19 mouse cellular contexts compared by ENCODE assay signal in the genomic region with DNA sequence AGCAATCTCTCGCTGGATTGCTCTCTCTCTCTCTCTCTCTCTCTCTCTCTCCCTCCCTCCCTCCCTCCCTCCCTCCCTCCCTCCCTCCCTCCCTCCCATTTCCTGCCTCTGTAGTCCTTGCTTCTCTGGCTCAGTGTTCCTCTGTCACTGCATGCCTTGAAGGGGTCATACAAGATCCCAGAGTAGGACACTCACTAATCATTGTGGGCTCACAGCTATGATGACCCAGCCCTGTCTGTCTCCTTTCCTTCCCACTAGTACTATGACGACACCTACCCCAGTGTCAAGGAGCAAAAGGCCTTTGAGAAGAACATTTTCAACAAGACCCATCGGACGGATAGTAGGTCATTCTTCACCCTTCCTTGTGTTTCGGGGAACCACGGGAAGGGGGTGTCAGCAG. TPM values are rescaled to one million over a fixed set of nuclear protein-coding genes. Genes with fewer than 3 reads are reported as not detected.
A peak's percentile ranks its signal among the peaks of the same experiment; 100 is the strongest.
DNase-seq lines count a peak whose midpoint lies in the region; ATAC-seq and TF ChIP-seq lines count a peak whose summit lies in the region.
"Had no signal": no experiment of that assay in that cellular context is flagged by ENCODE, and none has a peak within 500 bp of the region (broad histone marks: within the 10 kb centered on the region; RNA-seq: fewer than 3 reads in every experiment).

No protein-coding gene starts in this region.

- peak overlapping the region; percentile 35; the same call in 1 of the 2 replicates for H3K9ac ChIP-seq in kidney, embryonic 16.5 days (replicated peaks; ENCODE audit: low read length)
- H3K9ac ChIP-seq in limb, embryonic 14.5 days (ENCODE audit: low read depth, low read length, severe bottlenecking) = no peak overlapping the region
- no peak overlapping the region for H3K9ac ChIP-seq in forebrain, postnatal 0 days
- H3K9ac ChIP-seq: embryonic facial prominence, embryonic 15.5 days had no signal

- no peak overlapping the region for H3K4me3 ChIP-seq in kidney, embryonic 16.5 days (ENCODE audit: low read length)
- no peak overlapping the region for H3K4me3 ChIP-seq in embryonic facial prominence, embryonic 10.5 days
- no peak overlapping the region for H3K4me3 ChIP-seq in limb, embryonic 14.5 days (replicated peaks; ENCODE audit: low read length)
- no peak overlapping the region for H3K4me3 ChIP-seq in forebrain, postnatal 0 days (ENCODE audit: low read depth, low read length)
- H3K4me3 ChIP-seq: embryonic facial prominence, embryonic 15.5 days; heart, embryonic 12.5 days; left cerebral cortex, adult 2 months had no signal

- no peak overlapping the region for H3K4me2 ChIP-seq in kidney, embryonic 16.5 days (replicated peaks; ENCODE audit: low read depth, low read length)
- no peak overlapping the region for H3K4me2 ChIP-seq in limb, embryonic 14.5 days (replicated peaks; ENCODE audit: low read depth, low read length, severe bottlenecking)
- H3K4me2 ChIP-seq in forebrain, postnatal 0 days (ENCODE audit: low read depth) = no peak overlapping the region
- H3K4me2 ChIP-seq: embryonic facial prominence, embryonic 15.5 days; heart, embryonic 12.5 days had no signal

- peak; percentile 83 for DNase-seq in heart, adult 11 months
- no peak for DNase-seq in heart, adult 18-20 months
- no peak for DNase-seq in kidney, adult 8-10 months
- DNase-seq in embryonic facial prominence, embryonic 10.5 days (ENCODE audit: low spot score) = no peak
- no peak for DNase-seq in limb, embryonic 14.5 days (ENCODE audit: low spot score)
- DNase-seq in gastrocnemius, postnatal 4 days (ENCODE audit: low spot score in 2 of 2) = no peak
- DNase-seq in forebrain, postnatal 0 days = no peak
- DNase-seq: adrenal gland, adult 2 months; cerebellum, postnatal 10 days; heart, postnatal 14 days; lung, postnatal 14 days; right cerebral cortex, postnatal 25 days; thymus, adult 2 months had no signal

- H3K36me3 ChIP-seq in kidney, embryonic 16.5 days (ENCODE audit: insufficient read depth, low read length) = peaks cover 30% of the 10 kb centered on the region
- H3K36me3 ChIP-seq in embryonic facial prominence, embryonic 10.5 days (replicated peaks) = peaks cover 73% of the 10 kb centered on the region
- peaks cover 34% of the 10 kb centered on the region for H3K36me3 ChIP-seq in limb, embryonic 14.5 days (ENCODE audit: control insufficient read depth, insufficient read depth, low read length)
- H3K36me3 ChIP-seq in forebrain, postnatal 0 days (ENCODE audit: insufficient read depth) = peaks cover 38% of the 10 kb centered on the region

- TF ChIP-seq CTCF in forebrain, postnatal 0 days (IDR thresholded peaks at IDR 0.05; ENCODE audit: low read depth) = no peak

- peak overlapping the region; percentile 72 for H3K27ac ChIP-seq in kidney, embryonic 16.5 days (ENCODE audit: low read length)
- peak overlapping the region; percentile 51; the same call in 1 of the 2 replicates for H3K27ac ChIP-seq in embryonic facial prominence, embryonic 10.5 days (replicated peaks)
- H3K27ac ChIP-seq in limb, embryonic 14.5 days (replicated peaks; ENCODE audit: low read depth, low read length) = 0 out of 2 replicates have a peak overlapping the region, but pooled peaks have one; percentile 13
- H3K27ac ChIP-seq in forebrain, postnatal 0 days (ENCODE audit: low read depth, low read length) = no peak overlapping the region
- H3K27ac ChIP-seq: left cerebral cortex, adult 2 months had no signal

- WGBS in kidney, embryonic 16.5 days = 49% methylated on average over 6 of the region's 6 CpGs
- 75% methylated on average over 6 of the region's 6 CpGs for WGBS in embryonic facial prominence, embryonic 10.5 days
- 68% methylated on average over 6 of the region's 6 CpGs for WGBS in limb, embryonic 14.5 days
- WGBS in forebrain, postnatal 0 days = 85% methylated on average over 6 of the region's 6 CpGs

- H3K4me1 ChIP-seq in kidney, embryonic 16.5 days (ENCODE audit: insufficient read depth, low read length) = peaks cover 46% of the 10 kb centered on the region
- H3K4me1 ChIP-seq in embryonic facial prominence, embryonic 10.5 days = peaks cover 26% of the 10 kb centered on the region
- H3K4me1 ChIP-seq in limb, embryonic 14.5 days (ENCODE audit: control insufficient read depth, insufficient read depth, low read length) = peaks cover 48% of the 10 kb centered on the region
- H3K4me1 ChIP-seq in forebrain, postnatal 0 days (ENCODE audit: insufficient read depth) = no peaks in the 10 kb centered on the region

- H3K9me3 ChIP-seq in kidney, embryonic 16.5 days (ENCODE audit: low read length) = no peaks in the 10 kb centered on the region
- no peaks in the 10 kb centered on the region for H3K9me3 ChIP-seq in embryonic facial prominence, embryonic 10.5 days
- H3K9me3 ChIP-seq in limb, embryonic 14.5 days (ENCODE audit: control insufficient read depth, low read length) = no peaks in the 10 kb centered on the region
- no peaks in the 10 kb centered on the region for H3K9me3 ChIP-seq in forebrain, postnatal 0 days (ENCODE audit: low read length)
- H3K9me3 ChIP-seq: embryonic facial prominence, embryonic 15.5 days had no signal

- TF ChIP-seq POLR2A in limb, embryonic 14.5 days (IDR thresholded peaks at IDR 0.05; ENCODE audit: borderline replicate concordance, extremely low read depth, insufficient read depth, insufficient read length) = no peak

- ATAC-seq in kidney, embryonic 16.5 days (ENCODE audit: low FRiP score, low TSS enrichment) = peak; percentile 72
- no peak for ATAC-seq in limb, embryonic 14.5 days (ENCODE audit: low FRiP score, low read depth)
- ATAC-seq in forebrain, postnatal 0 days = no peak
- ATAC-seq: inflammation-experienced regulatory T-cells, adult 6 months had no signal

- no peaks in the 10 kb centered on the region for H3K27me3 ChIP-seq in kidney, embryonic 16.5 days (ENCODE audit: insufficient read depth, low read length)
- H3K27me3 ChIP-seq in embryonic facial prominence, embryonic 10.5 days (replicated peaks; ENCODE audit: low read depth, poor library complexity, severe bottlenecking) = no peaks in the 10 kb centered on the region
- H3K27me3 ChIP-seq in limb, embryonic 14.5 days (ENCODE audit: control insufficient read depth, insufficient read depth, low read length) = no peaks in the 10 kb centered on the region
- no peaks in the 10 kb centered on the region for H3K27me3 ChIP-seq in forebrain, postnatal 0 days (ENCODE audit: insufficient read depth, low read length)
- H3K27me3 ChIP-seq: embryonic facial prominence, embryonic 15.5 days; heart, embryonic 12.5 days had no signal

RNA-seq across cellular contexts. Expression of gene Copz1, which starts 17.9 kb away (rescaled TPM):
- 10 to 100 TPM; 52.3 to 52.9 TPM for total RNA-seq in heart, adult 18-20 months (2021)
- 324 and 333 TPM in 2 replicates for polyA plus RNA-seq in kidney, embryonic 16.5 days (2015; fragmentation: Nextera tagmentation; extraction: Ambion mirVana)
- polyA plus RNA-seq in embryonic facial prominence, embryonic 10.5 days (2016; fragmentation: Nextera tagmentation; extraction: Ambion mirVana) = 281 and 285 TPM in 2 replicates
- polyA plus RNA-seq in limb, embryonic 14.5 days (2012; rRNA removed) = 200 and 228 TPM in 2 replicates
- polyA plus RNA-seq in limb, embryonic 14.5 days (2014; fragmentation: Nextera tagmentation; extraction: Ambion mirVana) = 292 and 298 TPM in 2 replicates
- 10 to 100 TPM; 72.8 to 78.4 TPM for total RNA-seq in gastrocnemius, postnatal 4 days (2021)
- total RNA-seq in forebrain, postnatal 0 days (2014; rRNA removed) = 120 and 147 TPM in 2 replicates
- 209 and 217 TPM in 2 replicates for polyA plus RNA-seq in forebrain, postnatal 0 days (2015; fragmentation: Nextera tagmentation; extraction: Ambion mirVana)

RNA-seq across cellular contexts. Expression of gene Gpr84, which starts 20.0 kb away (rescaled TPM):
- total RNA-seq in heart, adult 18-20 months (2021) = not detected
- polyA plus RNA-seq in kidney, embryonic 16.5 days (2015; fragmentation: Nextera tagmentation; extraction: Ambion mirVana) = 0.30 and 0.67 TPM in 2 replicates
- polyA plus RNA-seq in embryonic facial prominence, embryonic 10.5 days (2016; fragmentation: Nextera tagmentation; extraction: Ambion mirVana) = 0.16 and 0.29 TPM in 2 replicates
- 0.34 and 0.53 TPM in 2 replicates for polyA plus RNA-seq in limb, embryonic 14.5 days (2012; rRNA removed)
- polyA plus RNA-seq in limb, embryonic 14.5 days (2014; fragmentation: Nextera tagmentation; extraction: Ambion mirVana) = 0.23 and 0.51 TPM in 2 replicates
- total RNA-seq in gastrocnemius, postnatal 4 days (2021) = under 1 TPM; 0.16 to 0.20 TPM
- 0.29 and 0.54 TPM in 2 replicates for total RNA-seq in forebrain, postnatal 0 days (2014; rRNA removed)
- polyA plus RNA-seq in forebrain, postnatal 0 days (2015; fragmentation: Nextera tagmentation; extraction: Ambion mirVana) = 0.31 and 0.33 TPM in 2 replicates
- total RNA-seq: adrenal gland, adult 2 months; gastrocnemius, adult 18-20 months; heart, postnatal 14 days had no signal
- polyA plus RNA-seq: inflammation-experienced regulatory T-cells, adult 6 months had no signal

RNA-seq across cellular contexts. Expression of gene Nfe2, which starts 32.2 kb away (rescaled TPM):
- 1 to 10 TPM in 1 of 2 experiments, under 1 TPM in 1; 0.46 to 1.2 TPM for total RNA-seq in heart, adult 18-20 months (2021)
- 3.8 and 4.2 TPM in 2 replicates for polyA plus RNA-seq in kidney, embryonic 16.5 days (2015; fragmentation: Nextera tagmentation; extraction: Ambion mirVana)
- 4.7 and 5.9 TPM in 2 replicates for polyA plus RNA-seq in embryonic facial prominence, embryonic 10.5 days (2016; fragmentation: Nextera tagmentation; extraction: Ambion mirVana)
- 1.5 and 3.4 TPM in 2 replicates for polyA plus RNA-seq in limb, embryonic 14.5 days (2012; rRNA removed)
- 1.5 and 2.4 TPM in 2 replicates for polyA plus RNA-seq in limb, embryonic 14.5 days (2014; fragmentation: Nextera tagmentation; extraction: Ambion mirVana)
- 1 to 10 TPM in 1 of 2 experiments, under 1 TPM in 1; 0.61 to 1.5 TPM for total RNA-seq in gastrocnemius, postnatal 4 days (2021)
- 0.85 and 1.6 TPM in 2 replicates for total RNA-seq in forebrain, postnatal 0 days (2014; rRNA removed)
- 0.30 and 0.34 TPM in 2 replicates for polyA plus RNA-seq in forebrain, postnatal 0 days (2015; fragmentation: Nextera tagmentation; extraction: Ambion mirVana)
- total RNA-seq: gastrocnemius, adult 18-20 months; left cerebral cortex, adult 2 months had no signal

RNA-seq across cellular contexts. Expression of gene Zfp385a, which starts 49.5 kb away (rescaled TPM):
- 10 to 100 TPM in 1 of 2 experiments, 1 to 10 TPM in 1; 8.9 to 10.3 TPM for total RNA-seq in heart, adult 18-20 months (2021)
- polyA plus RNA-seq in kidney, embryonic 16.5 days (2015; fragmentation: Nextera tagmentation; extraction: Ambion mirVana) = 12.4 and 14.4 TPM in 2 replicates
- 22.1 and 22.7 TPM in 2 replicates for polyA plus RNA-seq in embryonic facial prominence, embryonic 10.5 days (2016; fragmentation: Nextera tagmentation; extraction: Ambion mirVana)
- polyA plus RNA-seq in limb, embryonic 14.5 days (2012; rRNA removed) = 23.4 and 28.8 TPM in 2 replicates
- polyA plus RNA-seq in limb, embryonic 14.5 days (2014; fragmentation: Nextera tagmentation; extraction: Ambion mirVana) = 16.4 and 19.1 TPM in 2 replicates
- total RNA-seq in gastrocnemius, postnatal 4 days (2021) = 10 to 100 TPM; 62.1 to 70.0 TPM
- 11.6 and 13.0 TPM in 2 replicates for total RNA-seq in forebrain, postnatal 0 days (2014; rRNA removed)
- polyA plus RNA-seq in forebrain, postnatal 0 days (2015; fragmentation: Nextera tagmentation; extraction: Ambion mirVana) = 20.5 and 21.3 TPM in 2 replicates
- polyA plus RNA-seq: inflammation-experienced regulatory T-cells, adult 6 months had no signal

RNA-seq across cellular contexts. Expression of gene Hnrnpa1, which starts 50.2 kb away (rescaled TPM):
- 100 to 1,000 TPM; 147 to 150 TPM for total RNA-seq in heart, adult 18-20 months (2021)
- 831 and 924 TPM in 2 replicates for polyA plus RNA-seq in kidney, embryonic 16.5 days (2015; fragmentation: Nextera tagmentation; extraction: Ambion mirVana)
- 1,897 and 1,928 TPM in 2 replicates for polyA plus RNA-seq in embryonic facial prominence, embryonic 10.5 days (2016; fragmentation: Nextera tagmentation; extraction: Ambion mirVana)
- 830 and 1,175 TPM in 2 replicates for polyA plus RNA-seq in limb, embryonic 14.5 days (2012; rRNA removed)
- polyA plus RNA-seq in limb, embryonic 14.5 days (2014; fragmentation: Nextera tagmentation; extraction: Ambion mirVana) = 704 and 769 TPM in 2 replicates
- 100 to 1,000 TPM; 295 to 303 TPM for total RNA-seq in gastrocnemius, postnatal 4 days (2021)
- 205 and 270 TPM in 2 replicates for total RNA-seq in forebrain, postnatal 0 days (2014; rRNA removed)
- 653 and 670 TPM in 2 replicates for polyA plus RNA-seq in forebrain, postnatal 0 days (2015; fragmentation: Nextera tagmentation; extraction: Ambion mirVana)
